Mouse (Mus musculus): ENCODE results near the gene Heatr6.

The Heatr6 gene

DNA sequence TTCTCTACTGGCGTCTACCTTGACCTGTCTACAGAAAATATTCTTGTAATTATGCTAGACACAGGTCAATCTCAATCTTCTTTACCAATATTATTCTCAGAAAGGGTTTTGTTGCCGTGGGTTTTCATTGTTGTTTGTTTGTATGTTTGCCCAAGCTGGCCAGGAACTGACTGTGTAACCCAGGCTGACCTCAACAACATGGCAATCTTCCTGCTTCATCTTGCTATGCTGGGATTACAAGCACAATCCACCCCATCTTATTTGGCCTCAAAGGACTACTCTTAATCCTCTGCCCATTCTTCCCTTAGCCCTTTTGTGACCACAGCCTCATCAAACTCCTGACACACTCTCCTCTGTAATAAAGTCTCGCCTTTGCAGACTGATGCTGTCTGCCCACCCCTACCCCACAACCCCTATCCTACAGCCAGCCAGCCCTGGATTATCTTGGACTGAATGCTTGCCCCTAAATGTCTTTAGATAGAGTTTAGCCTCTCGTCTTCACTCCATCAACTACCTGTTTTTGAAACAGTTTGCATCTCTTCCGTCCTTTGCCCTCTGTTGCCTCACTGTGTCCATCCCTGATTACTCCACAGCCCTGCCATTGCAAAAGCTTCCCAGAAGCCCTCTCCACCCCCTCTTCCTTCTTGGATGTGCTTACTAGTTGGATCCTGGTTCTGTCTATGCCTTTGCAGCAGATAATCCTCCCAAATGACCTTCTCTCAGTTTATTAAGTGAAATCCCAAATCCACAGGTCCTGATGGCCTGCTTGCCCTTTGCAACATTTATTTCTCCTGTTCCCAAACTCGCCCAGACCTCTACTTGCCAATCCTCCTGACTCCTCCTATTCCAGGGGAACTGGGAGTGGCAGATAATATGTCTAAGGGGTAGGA lies 5.9 kb upstream of the Heatr6 start:
- no peak for DNase-seq (ENCODE audit: low read depth, low spot score)

DNA sequence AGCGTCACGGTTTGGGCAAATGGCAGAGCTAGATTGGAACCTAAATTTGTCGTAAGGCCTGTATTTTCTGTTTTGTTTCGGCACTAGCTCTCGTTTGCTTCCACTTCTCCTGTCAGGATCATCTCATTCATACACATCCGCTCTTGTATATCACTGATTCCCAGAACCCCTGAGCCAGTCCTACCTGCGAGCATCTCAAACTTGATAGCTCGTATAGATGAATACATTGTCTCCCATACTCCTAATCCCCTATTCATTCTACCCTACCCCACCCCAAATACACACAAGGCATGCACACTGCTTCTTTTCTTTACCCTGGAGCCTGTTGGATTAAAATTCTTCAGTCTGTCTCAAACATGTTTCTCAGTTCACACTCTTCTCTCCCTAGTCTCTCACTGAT lies 731 bp downstream of the Heatr6 start:
- no peak for DNase-seq (ENCODE audit: low read depth, low spot score)

DNA sequence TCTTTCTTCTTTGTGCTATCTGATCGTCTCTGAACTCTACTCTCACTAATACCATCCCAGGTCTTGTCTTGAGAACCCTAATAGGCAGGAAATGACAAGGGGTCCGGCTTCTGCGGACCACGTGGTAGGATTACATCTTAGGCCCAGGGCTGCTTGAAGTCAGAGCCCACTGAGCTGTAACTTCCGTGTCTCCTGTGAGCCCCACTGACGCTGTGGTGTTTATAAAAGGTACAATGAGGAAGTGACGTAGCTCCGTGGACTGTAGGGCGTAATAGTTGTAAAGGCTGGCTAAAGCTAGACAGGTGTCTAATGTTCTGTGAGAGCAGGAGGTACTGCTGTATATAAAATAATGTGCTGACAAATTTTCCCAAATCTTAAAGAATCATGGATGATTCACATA lies 13.8 kb downstream of the Heatr6 start:
- no peak for DNase-seq (ENCODE audit: low read depth, low spot score)

DNA sequence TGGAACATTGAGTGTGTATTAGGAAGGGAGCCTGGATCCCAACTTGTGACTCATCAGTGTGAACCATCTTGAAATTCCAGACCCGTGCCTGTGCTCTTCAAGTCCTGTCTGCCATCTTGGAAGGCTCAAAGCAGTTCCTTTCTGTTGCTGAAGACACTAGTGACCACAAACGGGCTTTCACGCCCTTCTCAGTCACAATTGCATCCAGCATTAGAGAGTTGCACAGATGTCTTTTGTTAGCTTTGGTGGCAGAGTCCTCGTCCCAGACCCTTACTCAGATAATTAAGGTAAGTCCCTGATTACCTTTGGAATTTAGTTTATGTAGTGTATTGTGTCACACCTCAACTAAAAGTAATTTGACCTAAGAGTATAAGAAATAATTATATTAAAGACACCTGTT lies 15.5 kb downstream of the Heatr6 start:
- DNase-seq (ENCODE audit: low read depth, low spot score), result no peak

DNA sequence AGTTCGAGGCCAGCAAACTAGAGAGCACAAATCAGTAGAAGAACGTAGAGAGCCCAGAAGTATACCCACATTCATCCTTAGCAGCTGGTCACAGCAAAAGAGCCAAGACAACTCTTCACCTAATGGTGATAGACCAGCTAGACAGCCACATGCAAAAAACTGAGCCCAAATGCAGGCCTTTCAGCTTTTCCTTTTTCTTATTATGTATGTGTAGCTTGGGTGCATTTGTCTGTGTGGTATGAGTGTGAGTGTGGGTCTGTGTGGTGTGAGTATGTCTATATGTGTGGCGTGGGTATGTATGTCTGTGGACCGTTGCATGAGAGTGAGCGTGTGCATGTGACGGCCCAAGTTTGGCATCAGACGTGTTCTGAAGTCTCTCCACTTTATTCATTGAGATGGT lies 17.5 kb downstream of the Heatr6 start:
- no peak for DNase-seq (ENCODE audit: low read depth, low spot score)

DNA sequence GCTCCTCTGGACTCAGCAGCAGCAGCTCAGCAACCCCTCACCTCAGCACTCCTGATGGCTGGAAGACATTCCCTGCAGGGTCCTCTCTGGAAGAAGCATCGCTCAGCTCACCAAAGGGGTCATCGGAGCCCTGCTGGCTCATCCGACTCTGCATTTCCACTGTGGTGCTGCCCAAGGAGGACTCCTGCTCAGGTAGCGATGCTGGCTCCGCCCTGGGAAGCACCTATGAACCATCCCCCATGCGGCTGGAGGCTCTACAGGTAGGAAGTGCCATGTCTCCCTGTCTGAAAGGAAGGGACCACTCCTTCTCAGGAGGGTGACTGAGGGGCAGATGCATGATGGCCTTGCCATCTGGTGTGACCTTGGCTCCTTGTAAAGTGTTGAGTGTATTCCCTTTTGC lies 18.8 kb downstream of the Heatr6 start:
- no peak for DNase-seq (ENCODE audit: low read depth, low spot score)

DNA sequence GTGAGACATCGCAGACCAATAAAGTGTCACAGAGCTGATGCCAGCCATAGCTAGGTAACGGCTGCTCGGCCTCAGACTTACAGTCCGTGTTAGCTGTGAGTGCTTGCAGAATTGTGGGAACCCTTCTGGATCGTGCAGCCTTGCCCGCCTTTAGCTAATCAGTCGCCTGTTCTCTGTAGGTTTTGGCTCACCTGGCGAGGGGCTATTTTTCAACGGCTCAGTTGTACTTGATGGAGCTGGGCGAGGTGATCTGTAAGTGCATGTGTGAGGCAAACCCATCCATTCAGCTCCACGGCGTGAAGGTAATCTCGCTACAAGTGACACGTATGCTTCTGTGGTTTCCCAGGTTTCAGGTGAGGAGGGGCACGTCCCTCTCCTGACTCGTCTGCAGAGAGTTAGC lies 20.2 kb downstream of the Heatr6 start:
- DNase-seq (ENCODE audit: low read depth, low spot score), result no peak

DNA sequence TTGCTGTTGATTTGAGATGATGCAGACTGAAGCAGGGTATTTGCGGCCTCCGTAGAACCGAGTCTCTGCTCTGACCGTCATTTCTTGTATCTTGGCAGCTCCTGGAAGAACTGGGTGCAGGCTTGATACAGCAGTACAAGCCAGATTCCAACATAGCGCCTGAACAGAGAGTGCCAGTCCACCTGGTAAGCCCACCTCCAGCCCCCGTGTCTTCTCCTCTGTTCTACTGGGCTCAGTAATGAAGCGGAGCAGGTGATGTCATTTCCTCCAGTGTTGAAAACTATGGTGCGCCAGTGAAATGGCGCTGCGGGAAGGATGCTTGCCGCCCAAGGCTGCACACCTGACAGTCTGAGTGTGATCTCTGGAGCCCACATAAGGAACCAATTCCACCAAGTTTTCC lies 20.8 kb downstream of the Heatr6 start:
- DNase-seq (ENCODE audit: low read depth, low spot score), result no peak

DNA sequence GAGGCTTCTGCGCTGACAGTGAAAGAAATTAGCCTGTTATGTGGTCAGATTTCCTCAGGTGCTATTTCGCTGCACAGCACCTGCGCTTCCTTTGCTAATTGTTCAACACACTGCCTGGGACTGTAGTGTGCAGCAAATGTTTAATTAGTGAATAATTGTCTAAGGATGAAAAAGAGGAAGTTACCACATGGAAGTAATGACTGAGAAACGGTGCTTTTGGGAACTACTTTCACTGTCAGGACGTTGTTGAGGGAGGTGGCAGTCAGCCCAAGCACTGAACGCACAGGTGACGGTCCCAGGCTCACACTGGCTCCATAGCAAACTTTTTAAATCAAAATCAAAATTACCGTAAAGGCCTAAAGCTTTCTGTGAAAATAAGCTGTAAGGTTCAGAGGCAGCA lies 23.3 kb downstream of the Heatr6 start:
- DNase-seq (ENCODE audit: low read depth, low spot score), result no peak

DNA sequence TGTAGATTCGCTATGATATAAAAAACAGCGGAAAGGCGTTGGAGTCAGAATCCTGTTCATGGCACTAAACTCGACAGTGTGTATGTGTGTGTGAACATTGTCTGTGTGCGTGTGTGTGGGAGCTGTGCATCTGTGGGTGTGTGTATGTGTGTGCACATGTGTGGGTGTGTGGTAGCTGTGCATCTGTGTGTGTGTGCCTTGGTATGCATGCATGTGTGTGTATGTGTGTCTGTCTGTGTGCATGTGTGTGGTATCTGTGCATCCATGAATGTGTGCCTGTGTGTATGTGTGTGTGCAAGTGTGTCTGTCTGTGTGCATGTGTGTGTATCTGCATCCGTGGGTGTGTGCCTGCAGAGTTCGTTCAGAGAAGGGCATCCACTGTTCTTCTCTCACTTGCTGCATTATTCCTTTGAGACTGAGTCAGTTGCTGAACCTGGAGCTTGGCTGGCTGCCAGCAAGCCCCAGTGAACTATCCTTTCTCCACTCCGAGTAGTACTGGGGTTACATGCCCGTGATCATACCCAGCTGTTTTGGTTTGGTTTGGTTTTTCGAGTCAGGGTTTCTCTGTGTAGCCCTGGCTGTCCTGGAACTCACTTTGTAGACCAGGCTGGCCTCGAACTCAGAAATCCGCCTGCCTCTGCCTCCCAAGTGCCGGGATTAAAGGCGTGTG lies 30.6 kb downstream of the Heatr6 start:
- no peak for DNase-seq (ENCODE audit: low read depth, low spot score)

DNA sequence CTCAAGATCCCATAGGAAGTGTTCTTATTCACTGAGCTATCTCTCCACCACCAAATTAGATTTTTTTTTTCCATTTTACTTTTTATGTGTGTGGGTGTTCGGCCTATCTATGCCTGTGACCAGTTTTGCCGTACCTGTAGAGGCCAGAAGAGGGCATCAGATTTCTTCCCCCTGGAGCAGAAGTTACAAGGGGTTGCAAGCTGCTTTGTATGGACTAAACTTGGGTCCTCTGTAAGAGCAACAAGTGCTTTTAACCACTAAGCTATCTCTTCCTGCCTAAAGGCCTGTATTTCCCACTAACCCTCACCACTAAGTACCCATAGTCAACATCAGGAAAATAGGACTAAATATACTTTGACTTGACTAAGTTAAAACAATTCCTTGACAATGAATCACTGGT lies 31.2 kb downstream of the Heatr6 start:
- no peak for DNase-seq (ENCODE audit: low read depth, low spot score)

DNA sequence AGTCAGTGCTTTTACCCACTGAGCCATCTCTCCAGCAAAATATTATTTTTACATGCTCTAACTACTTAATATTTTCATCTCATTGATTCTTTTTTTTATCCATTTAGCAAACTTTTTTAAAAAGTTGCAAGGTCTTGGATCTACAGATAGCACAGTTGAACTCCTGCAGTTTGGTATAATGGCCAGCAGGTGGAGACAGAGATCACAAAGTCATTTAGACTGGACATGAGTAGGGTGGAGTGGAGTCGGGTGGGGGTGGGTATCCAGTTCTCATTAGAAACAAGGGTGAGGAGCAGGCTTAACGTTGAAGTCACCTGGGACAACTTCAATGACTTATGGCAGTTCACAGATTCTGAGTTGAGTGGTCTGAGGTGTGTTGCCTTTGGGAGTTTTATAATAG lies 31.9 kb downstream of the Heatr6 start:
- peak; percentile 61 for DNase-seq (ENCODE audit: low read depth, low spot score)

DNA sequence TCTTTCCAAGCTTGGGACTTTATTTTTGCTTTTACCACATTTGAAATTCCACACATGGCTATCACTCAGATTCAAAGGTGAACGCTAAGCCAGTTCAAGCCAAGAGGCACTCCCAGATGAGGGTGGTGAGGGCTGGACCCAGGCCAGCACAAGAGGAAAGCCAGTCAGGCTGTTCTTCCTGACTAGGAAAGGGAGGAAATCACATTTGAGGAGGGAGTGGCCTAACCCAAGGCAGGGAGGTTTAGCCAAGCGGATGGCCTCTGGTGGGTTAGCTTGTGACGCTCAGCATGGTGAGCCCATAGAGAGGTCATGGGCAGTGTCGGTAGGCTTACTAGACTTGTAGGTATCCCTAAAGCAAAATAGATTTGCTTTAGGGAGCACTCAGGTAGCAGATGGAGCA lies 33.3 kb downstream of the Heatr6 start:
- no peak for DNase-seq (ENCODE audit: low read depth, low spot score)

DNA sequence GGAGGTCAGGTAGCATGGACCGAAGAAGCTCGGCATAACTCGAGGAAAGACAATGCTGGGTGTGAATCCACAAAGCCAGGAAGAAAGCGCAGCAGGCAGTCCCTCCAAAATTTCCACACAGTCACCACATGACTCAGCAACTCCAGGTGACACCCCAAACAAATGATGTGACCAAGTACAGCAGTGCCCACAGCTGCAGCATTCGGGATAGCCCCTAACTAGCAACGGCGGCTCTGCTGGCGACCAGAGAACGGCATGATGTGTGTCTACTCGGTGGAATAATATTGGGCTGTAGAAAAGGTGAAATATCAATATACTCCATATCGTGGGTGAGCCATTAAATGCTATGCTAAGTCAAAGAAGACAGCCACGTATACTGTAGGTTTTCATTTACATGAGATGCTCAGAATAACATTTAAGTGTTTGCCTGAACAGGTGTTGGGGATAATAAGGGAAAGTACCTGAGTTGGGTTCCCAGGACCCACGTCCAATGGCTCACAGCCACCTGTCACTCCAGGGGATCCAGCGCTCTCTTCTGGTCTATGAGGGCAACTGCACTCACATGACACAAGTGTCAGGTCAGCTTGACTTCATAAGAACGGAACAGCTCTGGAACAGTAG lies 34.0 kb downstream of the Heatr6 start:
- no peak for DNase-seq (ENCODE audit: low read depth, low spot score)

DNA sequence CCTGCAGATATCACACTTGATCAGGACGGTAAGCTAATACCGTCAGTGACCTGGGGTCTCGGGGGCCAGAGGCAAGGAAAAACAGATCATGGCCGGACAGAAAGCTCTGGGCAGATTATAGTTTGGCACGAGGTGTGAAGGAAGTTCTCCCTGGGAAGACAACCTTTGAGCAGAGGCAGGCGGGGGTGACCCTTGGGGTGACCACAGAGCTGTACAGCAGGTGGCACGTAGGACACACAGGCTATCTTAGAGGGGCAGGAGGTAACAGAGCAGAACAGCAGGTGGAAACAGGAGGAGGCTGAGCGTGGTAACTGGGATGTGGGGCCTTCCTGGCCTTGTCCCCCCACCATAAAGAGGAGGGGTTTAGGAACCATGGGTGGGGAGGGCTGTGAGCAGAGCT lies 34.8 kb downstream of the Heatr6 start:
- DNase-seq (ENCODE audit: low read depth, low spot score), result no peak

DNA sequence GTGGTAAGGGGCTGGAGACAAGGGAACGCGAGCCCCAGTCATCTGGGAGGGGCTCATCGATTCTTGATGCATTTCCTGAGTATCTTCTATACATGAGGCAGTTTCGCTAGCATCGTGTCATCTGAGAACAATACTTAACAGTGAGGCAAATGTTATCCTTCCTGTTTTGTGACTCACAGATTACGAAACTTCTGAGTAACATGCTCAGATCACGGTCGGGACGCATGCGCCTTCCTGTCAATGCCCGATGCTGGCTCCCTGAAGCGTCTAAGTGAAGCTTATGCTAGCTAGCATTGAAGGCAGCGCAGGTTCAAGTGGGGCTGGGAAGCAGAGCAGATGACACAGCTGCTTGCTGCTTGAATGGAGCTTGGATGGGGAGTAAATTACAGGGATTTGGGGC lies 35.8 kb downstream of the Heatr6 start:
- DNase-seq (ENCODE audit: low read depth, low spot score), result peak; percentile 82

DNA sequence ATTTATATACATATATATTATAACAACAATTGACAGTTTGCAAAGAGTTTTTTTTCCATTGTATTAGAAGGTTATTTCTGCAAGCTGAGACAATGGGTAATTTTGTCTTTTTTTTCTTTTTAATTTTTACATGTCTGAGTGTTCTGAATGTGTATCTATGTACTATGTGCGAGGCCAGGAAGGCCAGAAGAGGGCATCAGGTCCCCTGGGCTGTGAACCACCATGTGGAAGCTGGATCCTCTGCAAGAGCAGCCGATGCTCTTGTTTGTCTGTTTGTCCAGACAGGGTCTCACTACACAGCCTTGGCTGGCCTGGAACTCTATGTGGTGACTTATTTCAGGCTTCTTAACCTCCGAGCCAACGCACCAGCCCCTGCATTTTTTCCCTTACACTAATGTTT lies 37.6 kb downstream of the Heatr6 start:
- DNase-seq (ENCODE audit: low read depth, low spot score), result no peak

DNA sequence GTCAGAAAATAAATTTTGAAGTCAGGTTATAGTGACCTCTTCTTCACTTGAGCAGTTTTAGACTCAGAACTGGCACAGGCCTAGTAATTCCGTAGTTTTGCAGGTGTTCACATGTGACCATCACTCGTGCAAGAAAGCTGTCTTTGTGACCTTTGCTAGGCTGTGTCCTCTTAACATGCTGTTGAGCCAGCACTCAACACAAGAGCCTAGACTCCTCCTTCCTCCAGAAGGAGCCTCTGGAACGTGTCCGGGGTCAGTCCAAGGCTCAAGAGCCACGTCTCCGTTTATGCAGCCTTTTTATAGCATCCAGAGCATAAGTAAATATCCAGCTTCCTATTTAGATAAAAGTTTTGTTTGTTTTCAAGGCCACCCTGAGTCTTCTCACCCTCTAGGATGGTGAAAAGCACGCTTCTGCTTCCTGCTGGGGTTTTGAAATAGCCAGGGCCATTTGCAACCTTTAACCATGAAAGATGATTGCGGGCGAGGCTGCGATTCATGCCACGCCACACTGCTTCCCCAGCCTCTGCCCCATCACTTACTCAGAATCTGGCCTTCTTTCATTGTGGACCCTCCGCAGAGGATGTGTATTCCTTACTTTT lies 38.9 kb downstream of the Heatr6 start:
- DNase-seq (ENCODE audit: low read depth, low spot score), result no peak

DNA sequence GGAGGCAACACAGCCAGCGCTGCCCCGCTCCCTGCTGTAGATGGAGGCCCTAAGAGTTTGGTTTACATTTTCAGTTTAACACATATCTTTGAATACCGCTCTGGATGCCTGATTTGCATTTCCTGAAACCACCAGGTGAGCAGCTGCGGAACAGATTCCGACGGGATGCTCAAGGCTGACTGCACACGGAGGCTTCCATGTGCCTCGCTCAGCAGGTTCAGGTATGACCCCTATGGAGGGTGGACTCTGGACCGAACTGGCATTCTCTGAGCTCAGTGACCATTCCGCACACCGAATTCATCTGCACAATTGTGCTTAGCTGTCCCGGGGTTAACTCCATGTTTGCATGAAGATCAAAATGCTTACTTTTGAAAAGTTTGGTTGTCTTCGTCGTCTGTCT lies 39.8 kb downstream of the Heatr6 start:
- DNase-seq (ENCODE audit: low read depth, low spot score), result no peak

DNA sequence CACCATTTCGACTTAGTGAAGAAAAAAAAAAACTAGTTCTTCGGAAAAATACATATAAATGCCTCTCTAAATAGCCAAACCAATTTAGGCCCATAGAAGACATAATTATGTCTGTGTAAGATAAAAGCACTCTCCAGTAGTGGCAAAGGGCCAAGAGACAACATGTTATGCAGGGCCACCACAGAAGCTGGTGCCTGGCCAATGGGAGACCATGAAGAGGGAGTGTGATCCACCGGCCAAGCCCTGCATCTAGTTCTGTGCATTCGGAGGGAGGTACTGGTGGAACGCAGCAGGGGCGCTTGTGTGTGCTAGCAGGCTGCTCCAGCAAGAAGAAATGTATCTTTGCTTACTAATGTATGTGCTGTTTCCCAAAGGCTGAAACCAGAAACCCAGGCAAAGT lies 42.6 kb downstream of the Heatr6 start:
- DNase-seq (ENCODE audit: low read depth, low spot score), result no peak

DNA sequence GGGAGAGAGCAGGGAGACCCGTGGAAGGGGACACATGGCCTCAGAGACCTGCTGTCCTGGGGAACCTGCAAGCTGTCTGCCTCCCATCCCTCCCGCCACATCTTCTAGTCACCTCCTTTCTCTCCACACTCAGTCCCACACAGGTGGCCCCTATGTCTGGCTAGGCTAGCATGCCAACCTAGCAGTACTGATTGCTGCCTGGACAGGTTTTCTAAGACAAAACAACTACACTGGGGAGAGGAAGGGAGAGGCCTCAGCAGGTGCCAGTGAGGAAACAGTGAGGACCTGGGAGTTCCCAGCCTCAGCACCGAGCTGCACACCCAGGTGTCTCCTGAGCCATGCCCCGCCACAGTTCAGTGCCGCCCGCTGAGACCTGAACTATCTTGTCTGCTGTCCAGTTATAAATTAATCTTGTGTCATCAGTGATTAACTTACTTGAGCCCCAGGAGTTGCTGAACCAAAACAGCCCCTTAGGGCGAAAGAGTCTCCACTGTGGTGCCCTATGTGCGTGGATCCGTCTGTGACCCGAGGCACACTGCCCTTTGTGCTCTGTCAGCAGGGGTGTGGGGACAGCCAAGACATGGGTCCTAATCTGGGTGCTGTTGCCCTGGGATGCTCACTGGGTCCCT lies 43.6 kb downstream of the Heatr6 start:
- no peak for DNase-seq (ENCODE audit: low read depth, low spot score)

DNA sequence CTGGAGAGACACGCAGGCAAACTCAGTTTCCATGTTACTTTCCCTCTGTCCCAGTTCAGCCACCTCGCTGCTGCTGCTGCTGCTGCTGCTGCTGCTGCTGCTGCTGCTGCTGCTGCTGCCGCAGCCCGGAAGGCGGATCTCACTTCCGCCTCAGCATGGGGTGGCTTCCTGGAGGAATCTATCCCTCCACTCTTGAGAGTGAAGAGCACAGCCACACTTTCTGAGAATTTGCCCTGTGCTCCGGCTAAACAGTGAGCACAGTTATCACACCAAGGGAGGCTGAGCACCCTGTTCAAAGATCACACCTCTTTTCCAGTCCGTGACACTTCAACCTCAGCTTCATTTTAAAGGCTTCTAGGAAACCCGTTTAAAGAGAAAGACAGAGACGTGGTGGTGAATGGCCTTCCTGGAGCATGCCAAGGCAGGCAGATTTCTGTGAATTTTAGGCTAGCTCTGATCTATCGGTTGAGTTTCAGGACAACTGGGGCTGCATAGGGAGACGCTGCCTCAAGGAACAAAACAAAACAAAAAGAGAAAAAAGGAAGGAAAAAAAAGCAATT lies 46.5 kb downstream of the Heatr6 start:
- DNase-seq (ENCODE audit: low read depth, low spot score), result no peak
